Mouse (Mus musculus) heart, embryonic 11.5 days (tissue): Measurements from ENCODE around the gene Lrp2. TPM values are rescaled to one million over a fixed set of nuclear protein-coding genes. Genes with fewer than 3 reads are reported as not detected.

Experiments used
- ATAC-seq: fragments of 200-750 bp; cut with Nextera tagmentation; replicated peaks from 2 replicates; pipeline ENCODE4 v1.8.0; 2017; ENCODE audit warnings: moderate library complexity; ENCODE audit not compliant: insufficient number of reproducible peaks, low FRiP score, low TSS enrichment
- H3K27ac ChIP-seq: fragments of 300-500 bp; sonication (generic); 2 replicates; pipeline ENCODE4 v1.5.1; 2014; ENCODE audit warnings: mild to moderate bottlenecking, low read depth, low read length
- H3K27me3 ChIP-seq: fragments of 300-500 bp; sonication (generic); 2 replicates; pipeline ENCODE4 v1.6.1; 2014; ENCODE audit warnings: mild to moderate bottlenecking, low read length, mixed read lengths; ENCODE audit not compliant: control insufficient read depth, insufficient read depth
- H3K36me3 ChIP-seq: fragments of 300-500 bp; sonication (generic); 2 replicates; pipeline ENCODE4 v1.6.1; 2014; ENCODE audit warnings: mild to moderate bottlenecking, low read length, moderate library complexity, mixed read lengths; ENCODE audit not compliant: control insufficient read depth, insufficient read depth
- H3K4me1 ChIP-seq: fragments of 300-500 bp; sonication (generic); 2 replicates; pipeline ENCODE4 v1.6.1; 2014; ENCODE audit warnings: low read length; ENCODE audit not compliant: control insufficient read depth, insufficient read depth
- H3K4me2 ChIP-seq: fragments of 300-500 bp; sonication (generic); 2 replicates; pipeline ENCODE4 v1.6.1; 2014; ENCODE audit warnings: mild to moderate bottlenecking, moderate library complexity
- H3K4me3 ChIP-seq: fragments of 300-500 bp; sonication (generic); 2 replicates; pipeline ENCODE4 v1.5.1; 2014; ENCODE audit warnings: low read depth, low read length
- H3K9ac ChIP-seq: fragments of 300-500 bp; sonication (generic); 2 replicates; pipeline ENCODE4 v1.6.1; 2014; ENCODE audit warnings: mild to moderate bottlenecking, low read depth, low read length, moderate library complexity
- H3K9me3 ChIP-seq: fragments of 300-500 bp; sonication (generic); replicated peaks from 2 replicates; pipeline ENCODE4 v1.6.1; 2016; ENCODE audit warnings: low read length; ENCODE audit not compliant: control insufficient read depth
- WGBS: fragments of 180-500 bp; shearing (Covaris S2); extraction: QIAGEN DNeasy Blood & Tissue Kit; methylation state at CpG from one replicate; pipeline ENCODE4 v1.1.7; 2014; ENCODE audit not compliant: insufficient replicate concordance; 5-methylcytosine and 5-hydroxymethylcytosine counted together
- polyA plus RNA-seq: library from polyadenylated mRNA; unstranded; fragments of >200 nt; fragmentation: Nextera tagmentation; extraction: Ambion mirVana; gene quantifications from 2 replicates; pipeline ENCODE4 v1.2.1, GENCODE M21; 2014

Gene Lrp2
- polyA plus RNA-seq, 1 experiment from 2014 or later, result 1.0 TPM

- ATAC-seq, result no peak
- Histone ChIP-seq H3K27me3 (no peaks in the 10 kb centered on the region), H3K27ac (peak overlapping the region; percentile 37; the same call in 1 of the 2 replicates), H3K9me3 (no peaks in the 10 kb centered on the region), H3K9ac (no peak overlapping the region), H3K4me1 (peaks cover 11% of the 10 kb centered on the region), H3K4me2 (no peak overlapping the region), H3K4me3 (no peak overlapping the region), H3K36me3 (no peaks in the 10 kb centered on the region)
- 38% methylated on average over 5 of the region's 5 CpGs for whole genome bisulfite sequencing
These were observed 55.7 kb downstream of the Lrp2 start for GRCm38 (mm10) chr2:69530126-69530525.

- H3K27ac ChIP-seq, result no peak overlapping the region
- H3K4me1 ChIP-seq, result no peaks in the 10 kb centered on the region
- H3K9me3 ChIP-seq, result no peaks in the 10 kb centered on the region
- ATAC-seq, result no peak
- H3K9ac ChIP-seq, result no peak overlapping the region
- no peak overlapping the region for H3K4me2 ChIP-seq
- H3K27me3 ChIP-seq, result no peaks in the 10 kb centered on the region
- H3K36me3 ChIP-seq, result no peaks in the 10 kb centered on the region
- 80% methylated on average over 2 of the region's 2 CpGs for WGBS
- H3K4me3 ChIP-seq, result no peak overlapping the region
These were observed 65.6 kb downstream of the Lrp2 start for GRCm38 (mm10) chr2:69520273-69520672.

GRCm38 (mm10) chr2:69518307-69518706 is 67.6 kb downstream of the Lrp2 start:
- Histone ChIP-seq H3K36me3 (no peaks in the 10 kb centered on the region), H3K4me1 (no peaks in the 10 kb centered on the region), H3K4me2 (no peak overlapping the region), H3K9ac (no peak overlapping the region), H3K27me3 (no peaks in the 10 kb centered on the region), H3K27ac (no peak overlapping the region), H3K9me3 (no peaks in the 10 kb centered on the region), H3K4me3 (no peak overlapping the region)
- ATAC-seq, result no peak
- WGBS, result 71% methylated on average over 7 of the region's 7 CpGs

- no peak for ATAC-seq
- Histone ChIP-seq H3K9me3 (no peaks in the 10 kb centered on the region), H3K27ac (no peak overlapping the region), H3K4me3 (no peak overlapping the region), H3K27me3 (no peaks in the 10 kb centered on the region), H3K9ac (no peak overlapping the region), H3K4me2 (no peak overlapping the region), H3K36me3 (no peaks in the 10 kb centered on the region), H3K4me1 (no peaks in the 10 kb centered on the region)
- 75% methylated on average over 5 of the region's 5 CpGs for WGBS
These were observed 74.1 kb downstream of the Lrp2 start for GRCm38 (mm10) chr2:69511766-69512165.

- H3K27me3 ChIP-seq, result no peaks in the 10 kb centered on the region
- no peak overlapping the region for H3K4me2 ChIP-seq
- 86% methylated on average over 9 of the region's 9 CpGs for whole genome bisulfite sequencing
- H3K36me3 ChIP-seq, result no peaks in the 10 kb centered on the region
- no peaks in the 10 kb centered on the region for H3K9me3 ChIP-seq
- H3K4me1 ChIP-seq, result no peaks in the 10 kb centered on the region
- H3K27ac ChIP-seq, result no peak overlapping the region
- ATAC-seq, result no peak
- H3K4me3 ChIP-seq, result no peak overlapping the region
- no peak overlapping the region for H3K9ac ChIP-seq
These were observed 85.5 kb downstream of the Lrp2 start for GRCm38 (mm10) chr2:69500357-69500756.

- no peak overlapping the region for H3K4me2 ChIP-seq
- H3K4me1 ChIP-seq, result no peaks in the 10 kb centered on the region
- no peak overlapping the region for H3K4me3 ChIP-seq
- no peaks in the 10 kb centered on the region for H3K27me3 ChIP-seq
- H3K27ac ChIP-seq, result no peak overlapping the region
- no peaks in the 10 kb centered on the region for H3K36me3 ChIP-seq
- H3K9me3 ChIP-seq, result no peaks in the 10 kb centered on the region
- 77% methylated on average over 4 of the region's 4 CpGs for WGBS
- no peak overlapping the region for H3K9ac ChIP-seq
- no peak for ATAC-seq
These were observed 92.7 kb downstream of the Lrp2 start for GRCm38 (mm10) chr2:69493130-69493529.

- H3K9me3 ChIP-seq, result no peaks in the 10 kb centered on the region
- H3K36me3 ChIP-seq, result no peaks in the 10 kb centered on the region
- ATAC-seq, result no peak
- H3K27ac ChIP-seq, result no peak overlapping the region
- WGBS, result 90% methylated on average over 7 of the region's 7 CpGs
- H3K4me3 ChIP-seq, result no peak overlapping the region
- no peaks in the 10 kb centered on the region for H3K4me1 ChIP-seq
- H3K4me2 ChIP-seq, result no peak overlapping the region
- no peak overlapping the region for H3K9ac ChIP-seq
- H3K27me3 ChIP-seq, result peaks cover 12% of the 10 kb centered on the region; the same call in 1 of the 2 replicates
These were observed 104.9 kb downstream of the Lrp2 start for GRCm38 (mm10) chr2:69480965-69481364.

- H3K9ac ChIP-seq, result no peak overlapping the region
- no peak for ATAC-seq
- H3K4me3 ChIP-seq, result no peak overlapping the region
- no peaks in the 10 kb centered on the region for H3K36me3 ChIP-seq
- 84% methylated on average over 7 of the region's 7 CpGs for WGBS
- H3K4me1 ChIP-seq, result no peaks in the 10 kb centered on the region
- no peak overlapping the region for H3K27ac ChIP-seq
- H3K9me3 ChIP-seq, result no peaks in the 10 kb centered on the region
- H3K4me2 ChIP-seq, result no peak overlapping the region
- H3K27me3 ChIP-seq, result peaks cover 12% of the 10 kb centered on the region; the same call in 1 of the 2 replicates
These were observed 106.0 kb downstream of the Lrp2 start for GRCm38 (mm10) chr2:69479859-69480258.

- ATAC-seq, result no peak
- H3K27ac ChIP-seq, result no peak overlapping the region
- no peak overlapping the region for H3K4me3 ChIP-seq
- H3K9ac ChIP-seq, result no peak overlapping the region
- no peaks in the 10 kb centered on the region for H3K9me3 ChIP-seq
- peaks cover 23% of the 10 kb centered on the region; the same call in 1 of the 2 replicates for H3K27me3 ChIP-seq
- WGBS, result 73% methylated on average over 7 of the region's 7 CpGs
- no peak overlapping the region for H3K4me2 ChIP-seq
- H3K4me1 ChIP-seq, result no peaks in the 10 kb centered on the region
- H3K36me3 ChIP-seq, result no peaks in the 10 kb centered on the region
These were observed 109.0 kb downstream of the Lrp2 start for GRCm38 (mm10) chr2:69476901-69477300.
